Mouse (Mus musculus) olfactory bulb, adult 2 months (tissue): ENCODE data around the gene Gm21958.

Experiments used
- CTCF ChIP-seq: fragments of 200-500 bp; IDR thresholded peaks from 2 replicates; pipeline ENCODE4 v1.5.1; 2012; ENCODE audit warnings: low read depth, mild to moderate bottlenecking, low read length, moderate library complexity; ENCODE audit not compliant: insufficient read depth
- POLR2A ChIP-seq: fragments of 200-500 bp; IDR thresholded peaks from 2 replicates; pipeline ENCODE4 v1.6.1; 2012; ENCODE audit warnings: mild to moderate bottlenecking, low read depth, low read length, moderate library complexity; ENCODE audit not compliant: insufficient read depth

DNA sequence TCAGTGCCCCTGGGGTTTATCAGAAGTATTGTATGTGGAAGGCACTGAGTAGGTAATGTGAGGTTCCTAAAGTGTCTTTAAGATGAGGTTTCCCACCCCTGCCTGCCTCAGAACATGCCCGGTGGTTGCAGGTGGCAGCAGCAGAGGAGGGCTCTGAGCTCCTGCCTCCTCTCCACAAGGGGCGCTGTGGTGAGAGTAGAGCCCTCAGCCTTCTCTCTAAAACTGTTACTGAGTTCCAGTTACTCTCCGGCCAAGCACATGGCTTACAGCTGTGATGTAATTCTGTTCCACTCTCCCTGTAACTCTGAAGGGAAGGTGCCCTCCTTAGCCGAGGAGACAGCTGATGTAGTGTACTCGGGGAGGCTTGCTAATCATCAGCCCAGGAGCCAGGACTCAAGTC lies 31.6 kb upstream of the Gm21958 start:
- TF ChIP-seq CTCF (no peak), POLR2A (no peak)
